Mouse (Mus musculus) right cerebral cortex, postnatal 4 days (tissue): ENCODE results near the gene Ptpra.
A peak's percentile ranks its signal among the peaks of the same experiment; 100 is the strongest.
"Not testable (repeated sequence)": the region's sequence is repeated elsewhere in the genome, so short reads cannot be mapped to it uniquely, and the experiment has no call there.

ENCODE experiments used
- DNase-seq: peaks from one replicate; pipeline ENCODE4 v3.0.0-alpha.2; 2022

Gene Ptpra

DNA sequence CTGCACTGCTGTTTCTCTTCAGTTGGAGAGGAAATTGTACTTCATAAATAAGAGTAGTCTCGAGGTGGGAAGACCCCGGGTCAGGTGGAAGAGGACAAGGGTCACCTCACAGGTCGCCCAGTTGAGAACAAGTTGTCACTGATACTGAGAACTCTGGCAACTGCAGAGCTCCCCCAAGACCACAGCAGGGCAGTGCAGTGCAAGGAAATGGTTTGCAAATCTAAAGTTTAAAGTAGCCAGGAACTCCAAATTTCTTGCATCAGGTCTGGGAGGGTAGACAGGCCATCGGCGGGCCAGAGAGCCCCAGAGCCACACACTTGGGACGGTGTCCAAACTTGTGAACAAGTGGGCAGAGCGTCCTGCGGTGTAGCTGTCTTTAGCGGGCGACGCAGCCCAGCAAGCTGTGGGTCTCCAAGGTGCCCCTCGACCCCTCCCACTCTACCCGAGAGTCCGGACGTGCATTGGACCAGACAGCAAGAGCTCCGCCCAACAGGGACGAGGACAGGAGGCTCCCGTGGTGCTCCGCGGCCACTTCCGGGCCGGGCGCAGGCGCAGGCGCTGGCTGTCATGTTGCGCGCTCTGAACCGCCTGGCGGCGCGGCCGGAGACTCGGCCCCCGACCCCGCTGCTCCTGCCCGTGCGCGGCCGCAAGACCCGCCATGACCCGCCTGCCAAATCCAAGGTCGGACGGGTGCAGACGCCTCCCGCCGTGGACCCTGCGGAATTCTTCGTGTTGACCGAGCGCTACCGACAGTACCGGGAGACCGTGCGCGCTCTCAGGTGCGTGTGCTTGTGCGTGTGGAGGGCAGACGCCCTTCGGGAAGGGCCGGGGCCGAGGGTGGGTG lies 113.4 kb downstream of the Ptpra start, which contains the start of gene Mrps26:
Mrps26 (plus strand) TSS at position 531 of the 844 bp plus-strand sequence.
- peak; percentile 88 for DNase-seq

- peak; percentile 22 for DNase-seq
Observed at GRCm38 (mm10) chr2:130564063-130564462, 114.0 kb downstream of the Ptpra start.

DNA sequence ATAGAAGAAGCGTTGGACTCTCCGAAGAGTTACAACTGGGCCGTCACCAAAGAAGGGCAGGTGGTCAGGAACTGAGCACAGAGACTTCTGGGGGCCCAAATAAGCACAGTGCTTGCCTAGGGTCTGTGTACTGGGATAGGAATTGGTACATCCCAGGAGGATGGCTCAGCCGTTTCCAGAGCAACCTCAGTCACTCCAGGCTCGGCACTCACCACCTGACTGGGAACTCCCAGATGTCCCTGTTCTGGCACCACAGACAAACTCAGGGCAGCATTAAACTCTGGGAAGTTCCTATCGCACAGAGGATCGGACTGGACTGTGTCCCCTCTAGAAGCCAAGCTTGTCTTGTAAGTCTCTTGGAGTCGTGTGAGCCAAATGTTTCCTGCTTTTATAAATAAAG lies 114.9 kb downstream of the Ptpra start:
- DNase-seq: no peak

GRCm38 (mm10) chr2:130568921-130569320 lies 118.8 kb downstream of the Ptpra start:
- DNase-seq: no peak

DNA sequence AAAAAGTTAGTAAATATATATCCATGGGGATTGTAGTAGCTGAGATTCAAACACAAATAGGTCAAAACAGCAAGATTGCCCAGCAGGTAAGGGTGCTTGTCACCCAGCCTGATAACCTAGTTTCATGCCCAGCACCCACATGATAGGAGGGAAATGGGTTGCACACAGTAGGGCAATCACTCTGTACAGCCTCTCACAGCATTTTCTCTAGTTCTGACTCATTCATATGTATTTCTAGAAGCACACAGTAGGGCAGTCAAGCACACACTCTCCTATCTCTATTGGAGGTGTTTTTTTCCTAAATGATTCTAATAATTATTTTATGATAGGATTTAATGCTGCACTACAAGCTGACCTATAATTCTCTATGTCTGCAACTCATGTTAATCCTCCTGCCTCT lies 119.8 kb downstream of the Ptpra start:
- no peak for DNase-seq

- no peak for DNase-seq
Observed at GRCm38 (mm10) chr2:130574960-130575359, 124.9 kb downstream of the Ptpra start.

GRCm38 (mm10) chr2:130575873-130576272 lies 125.8 kb downstream of the Ptpra start, which contains the start of gene Oxt:
Oxt (plus strand) TSS chr2:130576173.
- DNase-seq: no peak

GRCm38 (mm10) chr2:130576564-130576963 lies 126.5 kb downstream of the Ptpra start:
- not testable (repeated sequence) for DNase-seq

- DNase-seq: no peak
Observed at GRCm38 (mm10) chr2:130577021-130577420, 126.9 kb downstream of the Ptpra start.

- no peak for DNase-seq
Observed at GRCm38 (mm10) chr2:130577632-130578031, 127.6 kb downstream of the Ptpra start.

DNA sequence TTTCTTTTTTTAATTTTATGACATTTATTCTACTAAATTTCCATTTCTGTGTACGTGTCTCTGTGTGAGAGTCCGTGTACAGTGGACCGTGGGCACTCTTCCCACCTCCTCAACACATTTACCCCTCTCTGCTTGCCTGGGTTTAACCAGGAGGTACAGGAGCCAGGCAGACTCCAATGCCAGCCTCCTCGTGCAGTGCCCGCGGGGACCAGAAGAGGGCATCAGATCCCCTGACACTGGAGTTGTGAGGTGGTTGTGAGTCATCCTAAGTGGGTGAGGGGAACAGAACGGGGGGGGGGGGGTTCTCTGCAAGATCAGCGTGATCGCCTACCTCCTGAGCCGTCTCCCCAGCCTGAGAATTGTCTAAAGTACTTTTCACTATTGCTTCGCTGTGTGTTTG lies 128.1 kb downstream of the Ptpra start:
- DNase-seq: peak; percentile 58

- no peak for DNase-seq
Observed at GRCm38 (mm10) chr2:130579791-130580190, 129.7 kb downstream of the Ptpra start.

GRCm38 (mm10) chr2:130581201-130581600 lies 131.1 kb downstream of the Ptpra start:
- DNase-seq: no peak

DNA sequence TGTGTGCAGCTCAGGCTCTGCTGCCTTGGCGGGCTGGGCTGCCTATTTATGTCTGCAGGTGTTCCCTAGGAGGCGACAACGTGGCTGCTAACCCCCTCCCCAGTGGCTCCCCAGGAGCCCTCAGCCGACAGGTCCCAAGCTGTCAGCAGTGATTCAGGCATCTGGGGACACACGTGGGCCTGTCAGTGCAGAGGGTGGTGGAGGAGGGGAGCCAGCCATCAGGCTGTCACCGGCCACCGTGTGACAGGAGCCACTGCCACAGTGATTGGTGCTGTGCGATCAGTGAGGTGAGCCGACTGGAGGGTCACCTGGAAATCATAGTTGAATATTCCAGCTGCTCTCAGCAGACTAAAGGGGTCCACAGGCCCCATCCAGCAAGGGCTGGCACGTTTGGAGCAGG lies 132.5 kb downstream of the Ptpra start, which contains the start of gene Avp:
Avp (minus strand) TSS at position 3 of the 400 bp plus-strand sequence.
- no peak for DNase-seq

GRCm38 (mm10) chr2:130583902-130584560 lies 134.0 kb downstream of the Ptpra start:
- DNase-seq: no peak

DNA sequence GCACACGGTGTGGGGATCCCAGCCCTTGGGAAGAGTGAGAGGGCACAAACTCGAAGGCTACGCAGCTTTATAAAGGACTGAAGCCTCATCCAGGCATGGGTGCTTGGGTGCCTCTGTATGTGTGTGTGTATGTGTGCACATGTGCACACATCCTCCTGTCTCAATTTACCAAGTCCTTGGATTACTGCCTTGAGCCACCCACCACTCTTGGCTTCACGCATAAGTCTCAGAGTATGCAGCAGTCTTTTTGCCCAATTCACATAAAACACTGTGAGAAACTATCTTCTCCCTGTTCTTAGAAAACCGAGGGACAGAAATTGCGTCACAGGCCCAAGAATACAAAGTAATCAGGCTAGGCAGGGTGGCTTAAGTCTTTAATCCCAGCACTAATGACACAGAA lies 135.9 kb downstream of the Ptpra start:
- no peak for DNase-seq

DNA sequence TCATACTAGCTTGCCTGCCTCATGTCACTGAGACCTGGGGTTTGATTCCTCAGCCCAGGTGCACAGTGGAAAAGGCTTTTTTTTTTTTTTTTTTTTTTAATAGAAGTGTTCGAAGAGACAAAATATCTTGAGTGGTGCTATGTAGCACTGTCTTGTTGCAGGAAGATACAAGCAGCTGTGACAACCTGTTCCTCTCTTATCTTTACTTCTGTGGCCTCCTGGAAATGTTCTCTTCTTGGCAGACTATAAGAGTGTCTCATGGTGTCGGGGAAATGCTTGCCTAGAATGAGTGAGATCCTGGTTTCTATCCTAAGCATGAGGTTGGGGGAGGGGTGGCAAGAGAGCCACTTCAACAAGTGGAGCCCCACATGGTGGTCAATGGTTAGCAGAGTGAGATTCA lies 138.3 kb downstream of the Ptpra start:
- no peak for DNase-seq

DNA sequence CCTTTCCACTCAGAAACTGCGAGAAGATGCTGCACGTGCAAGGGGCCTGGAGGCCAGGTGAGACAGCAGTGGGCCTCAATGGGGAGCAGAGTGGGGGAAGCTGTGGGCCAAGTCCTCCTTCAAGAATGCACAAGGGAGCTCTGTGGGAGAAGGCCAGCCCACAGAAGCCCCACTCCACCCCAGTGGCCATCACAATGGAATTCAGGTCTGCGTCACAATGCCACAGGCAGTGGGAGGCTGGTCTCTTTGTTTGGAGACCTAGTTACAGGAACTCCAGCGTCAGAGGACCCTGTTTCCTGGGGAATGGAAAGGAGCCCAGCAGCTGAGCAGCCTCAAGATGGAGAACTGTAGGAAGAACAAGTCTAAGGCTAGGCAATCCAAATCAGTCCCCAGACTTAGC lies 139.1 kb downstream of the Ptpra start:
- DNase-seq: no peak

GRCm38 (mm10) chr2:130589761-130590160 lies 139.7 kb downstream of the Ptpra start:
- no peak for DNase-seq

GRCm38 (mm10) chr2:130591016-130591415 lies 140.9 kb downstream of the Ptpra start:
- DNase-seq: no peak

DNA sequence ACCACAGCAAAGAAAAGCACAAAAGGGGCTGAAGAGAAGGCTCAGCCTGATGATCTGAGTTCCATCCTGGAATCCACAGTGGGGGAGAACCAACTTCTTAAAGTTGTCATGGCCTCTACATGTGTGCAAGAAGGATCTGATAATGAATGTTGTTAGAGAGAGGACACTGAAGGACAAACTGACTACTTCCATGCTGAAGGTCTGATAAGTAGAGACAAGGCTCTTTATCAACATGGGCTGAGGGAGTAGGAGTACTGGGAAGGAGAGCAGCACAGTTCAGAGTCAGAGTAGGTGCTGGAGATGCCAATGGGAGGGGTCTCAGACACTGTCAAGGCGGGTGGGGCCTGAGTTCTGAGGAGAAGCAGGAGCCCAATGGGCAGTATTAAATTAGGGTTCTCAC lies 145.5 kb downstream of the Ptpra start:
- DNase-seq: no peak

DNA sequence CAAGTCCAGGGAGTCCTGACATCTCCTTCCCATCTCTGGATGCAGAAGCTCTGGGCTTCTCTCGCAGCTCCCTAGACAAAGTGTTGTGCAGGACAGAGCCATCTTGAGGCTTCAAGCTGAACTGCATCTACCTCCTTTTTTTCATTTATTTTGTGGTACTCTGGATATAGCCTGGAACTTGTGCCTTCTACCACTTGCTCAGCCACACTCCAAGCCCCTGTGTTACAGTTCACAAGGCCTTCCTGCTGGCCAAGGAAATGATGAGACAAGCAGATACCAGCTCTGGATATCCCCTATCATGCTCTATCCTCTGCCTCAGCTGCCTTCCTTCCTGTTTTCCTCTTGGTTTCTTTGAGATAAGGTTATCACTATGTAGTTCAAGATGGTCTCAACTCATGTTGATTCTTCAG lies 147.5 kb downstream of the Ptpra start:
- peak; percentile 33 for DNase-seq

GRCm38 (mm10) chr2:130598399-130598798 lies 148.3 kb downstream of the Ptpra start:
- DNase-seq: no peak

DNA sequence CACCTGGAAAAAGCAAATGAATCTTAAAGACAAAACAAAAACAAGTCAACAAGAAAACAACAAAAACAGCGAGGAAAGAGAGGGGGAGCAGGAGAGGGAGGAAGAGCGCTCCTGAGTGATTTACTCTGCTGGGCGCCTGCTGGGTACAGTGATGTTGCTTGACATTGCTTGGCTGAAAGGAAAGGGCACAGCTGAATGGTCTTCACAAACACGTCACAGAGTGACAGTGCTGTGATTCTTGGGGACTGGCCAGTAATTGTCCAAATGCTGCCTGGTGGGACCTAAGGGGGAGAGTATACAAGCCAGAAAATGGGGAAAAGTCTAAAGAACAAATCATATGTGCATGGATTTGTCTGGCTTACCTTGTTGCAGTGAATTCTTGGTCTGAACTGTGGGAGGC lies 152.1 kb downstream of the Ptpra start:
- DNase-seq: no peak
